Mouse (Mus musculus) layer of hippocampus, adult 9-11 months (tissue): ENCODE data around the gene Capsl.

ENCODE experiments used
- DNase-seq: peaks from one replicate; pipeline ENCODE4 v3.0.0; 2022

Capsl gene

DNA sequence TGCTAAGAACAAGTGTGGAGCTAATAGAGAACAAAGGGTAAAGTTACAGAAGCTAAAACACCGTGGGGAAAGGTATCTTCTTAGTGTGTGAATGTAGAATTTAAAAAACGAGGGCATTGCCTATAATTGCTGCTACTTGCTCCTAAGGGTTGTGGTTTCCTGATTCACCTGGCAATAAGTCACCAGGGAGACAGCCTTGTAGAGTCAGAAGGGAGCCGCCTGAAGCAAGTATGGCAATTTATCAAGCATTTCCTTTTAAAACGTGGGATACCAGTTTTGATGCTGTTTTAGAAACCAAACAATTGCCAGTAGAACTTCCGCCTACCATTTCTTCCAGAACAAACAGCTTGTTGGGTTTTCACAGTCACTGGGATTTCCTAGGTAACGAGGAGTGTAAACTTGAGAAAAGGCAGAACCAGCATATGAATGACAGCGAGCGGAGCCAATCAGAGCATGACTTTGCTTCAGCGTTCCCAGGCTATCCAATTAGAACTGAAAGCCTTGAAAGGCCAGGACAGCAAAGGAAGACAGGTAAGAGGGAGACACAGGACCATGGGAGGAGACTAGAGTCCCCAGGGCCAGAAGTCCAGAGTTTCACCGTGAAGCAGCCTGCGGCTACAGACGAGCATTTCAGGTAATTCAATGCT, at the start of gene Capsl:
TSS of gene Capsl (plus strand) at position 495 of the 647 bp plus-strand sequence.
- DNase-seq: peak; percentile 80

DNA sequence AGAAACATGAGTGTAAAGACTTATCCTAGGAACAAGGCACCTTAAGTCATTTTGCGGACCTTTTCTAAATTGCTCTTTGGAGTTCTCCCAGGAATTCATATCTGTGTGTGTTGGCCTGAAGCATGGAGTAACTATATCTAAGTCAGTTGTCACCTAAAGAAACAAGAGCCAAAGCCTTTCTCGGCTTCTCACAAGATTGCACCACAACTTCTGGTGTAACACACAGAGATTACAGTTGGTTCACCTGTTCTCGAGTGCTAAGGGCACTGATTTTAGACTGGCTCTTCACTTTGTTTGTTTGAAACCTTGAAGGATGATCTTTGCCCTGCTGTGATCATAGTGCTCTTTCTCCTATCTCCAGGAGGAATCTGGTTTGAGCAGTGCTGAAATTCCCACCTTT, 26.4 kb upstream of the Capsl start:
- no peak for DNase-seq

DNA sequence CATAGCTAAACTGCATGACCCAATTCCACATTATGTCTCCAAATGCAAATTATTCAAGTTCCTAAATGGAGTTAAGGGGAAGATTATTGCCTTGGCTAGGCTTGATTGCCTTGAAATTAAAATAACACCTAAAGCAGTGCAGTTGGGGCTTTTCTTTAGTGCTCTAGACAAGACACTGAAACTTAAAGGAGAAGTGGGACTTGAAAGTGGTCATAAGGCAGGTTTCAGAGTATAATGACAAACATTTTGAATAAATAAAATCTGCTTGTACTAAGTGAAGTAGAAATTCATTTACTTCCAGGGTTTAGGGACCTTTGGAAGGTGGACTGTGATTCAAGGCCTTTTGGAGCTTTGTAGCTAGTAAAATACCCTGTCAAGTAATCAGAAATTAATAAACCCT, 14.7 kb upstream of the Capsl start:
- DNase-seq: no peak

DNA sequence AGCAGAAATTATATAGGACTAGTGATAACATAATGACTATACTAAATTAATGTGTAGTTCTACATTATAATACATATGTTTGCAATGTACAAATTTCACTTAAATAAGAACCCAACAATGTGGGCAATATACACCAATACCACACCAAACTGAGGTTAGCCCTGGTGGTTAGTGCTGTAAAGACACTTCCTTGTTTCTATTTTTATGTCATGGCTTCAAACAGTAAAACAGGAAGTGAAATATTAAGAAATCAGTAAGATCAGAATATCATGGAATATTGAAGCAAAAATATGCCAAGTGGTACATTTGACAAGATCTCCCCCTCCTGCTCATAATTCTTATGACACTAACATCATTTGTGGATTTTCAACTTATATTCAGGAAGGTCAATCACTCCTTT, 8.0 kb upstream of the Capsl start:
- no peak for DNase-seq

DNA sequence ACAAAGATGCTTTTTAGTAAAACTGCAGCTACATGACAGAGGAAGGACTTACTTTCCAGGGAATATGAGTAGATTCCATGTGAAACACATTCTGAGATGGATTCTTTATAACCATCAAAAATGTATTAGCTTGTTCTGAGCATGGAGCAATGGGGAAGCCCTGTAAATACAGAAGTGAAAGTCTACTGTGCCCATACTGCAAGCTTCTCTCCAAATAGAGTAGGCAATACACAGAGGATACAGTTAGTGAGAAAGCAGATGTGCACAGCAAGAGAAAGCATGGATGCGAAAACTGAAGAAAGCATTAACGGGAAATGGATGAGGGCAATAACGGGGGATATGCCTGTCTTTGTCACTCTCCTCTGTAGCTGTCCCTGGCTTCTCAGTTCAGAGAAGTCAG, 6.0 kb upstream of the Capsl start:
- no peak for DNase-seq

DNA sequence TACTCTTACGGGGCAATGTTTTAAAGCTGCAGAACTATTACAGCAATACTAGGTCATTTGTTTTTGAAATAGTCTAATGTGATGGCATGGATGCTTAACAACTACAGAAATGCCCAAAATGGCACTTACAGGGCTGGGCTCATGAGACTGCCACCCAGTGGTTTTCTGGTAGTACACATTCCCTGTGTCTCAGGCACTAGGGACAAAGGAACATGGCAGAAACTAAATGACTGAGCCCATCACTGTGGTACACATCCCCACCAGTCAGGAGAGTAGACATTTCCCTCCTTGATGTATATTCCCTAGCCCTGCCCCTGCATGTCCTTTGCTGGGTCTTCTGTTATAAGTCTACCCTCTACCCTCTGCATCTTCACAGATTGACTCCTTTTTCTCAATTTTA, 16.2 kb downstream of the Capsl start:
- DNase-seq: no peak

DNA sequence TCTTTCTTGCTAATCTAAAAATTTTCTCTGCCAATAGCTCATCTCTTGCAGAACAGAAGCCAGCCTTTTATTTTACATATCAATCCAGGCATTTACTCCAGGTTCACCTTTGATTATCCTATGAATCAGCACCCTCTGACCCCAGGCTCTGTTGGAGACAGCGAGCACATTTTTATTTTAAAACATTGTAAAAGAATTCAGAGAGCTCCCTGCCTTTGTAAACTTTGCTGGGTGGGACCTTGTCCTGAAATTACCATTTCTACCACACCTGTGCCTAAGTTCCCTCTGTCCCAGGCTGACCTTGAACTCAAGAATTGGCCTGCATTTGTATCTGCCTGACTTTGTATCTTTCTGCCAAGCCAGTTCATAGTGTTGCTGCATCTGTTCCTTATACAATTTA, 17.0 kb downstream of the Capsl start:
- DNase-seq: no peak

DNA sequence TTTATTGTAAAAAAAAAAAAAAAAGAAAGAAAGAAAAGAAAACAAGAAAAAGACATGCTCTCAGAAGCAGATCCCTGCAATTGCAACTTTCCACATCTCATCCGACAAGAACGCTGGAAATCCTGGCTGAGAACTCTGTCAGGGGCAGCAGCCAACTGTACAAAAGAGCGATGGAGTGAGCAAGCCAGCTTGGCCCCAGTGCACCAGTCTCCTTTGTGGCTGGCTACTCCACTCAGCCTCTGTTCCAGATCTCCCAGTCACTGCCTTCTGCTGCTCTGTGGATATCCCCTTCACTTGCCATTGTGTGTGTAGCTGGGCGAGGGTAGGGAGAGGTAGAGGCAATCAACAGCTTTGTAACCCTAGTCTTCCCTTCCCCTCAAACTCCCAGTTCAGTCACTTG, 18.4 kb downstream of the Capsl start:
- no peak for DNase-seq

DNA sequence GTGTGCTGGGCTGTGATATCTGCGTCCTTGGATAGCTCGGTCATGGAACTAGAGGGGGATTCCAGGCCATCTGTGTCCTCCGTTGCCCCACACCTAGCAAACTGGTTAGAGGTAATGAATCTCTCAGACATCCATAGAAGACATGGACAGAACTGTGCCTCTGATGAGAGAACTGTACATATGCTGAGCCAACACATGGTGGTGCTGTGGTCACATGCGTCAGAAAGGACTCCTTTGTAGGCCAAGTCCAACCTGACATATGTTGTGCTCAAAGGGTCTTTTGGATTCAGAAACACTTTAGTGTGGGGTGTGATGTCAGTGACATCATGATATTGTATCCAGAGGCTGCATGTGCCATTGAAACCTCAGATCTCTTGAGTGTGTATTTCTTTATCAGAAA, 19.4 kb downstream of the Capsl start:
- peak; percentile 30 for DNase-seq

DNA sequence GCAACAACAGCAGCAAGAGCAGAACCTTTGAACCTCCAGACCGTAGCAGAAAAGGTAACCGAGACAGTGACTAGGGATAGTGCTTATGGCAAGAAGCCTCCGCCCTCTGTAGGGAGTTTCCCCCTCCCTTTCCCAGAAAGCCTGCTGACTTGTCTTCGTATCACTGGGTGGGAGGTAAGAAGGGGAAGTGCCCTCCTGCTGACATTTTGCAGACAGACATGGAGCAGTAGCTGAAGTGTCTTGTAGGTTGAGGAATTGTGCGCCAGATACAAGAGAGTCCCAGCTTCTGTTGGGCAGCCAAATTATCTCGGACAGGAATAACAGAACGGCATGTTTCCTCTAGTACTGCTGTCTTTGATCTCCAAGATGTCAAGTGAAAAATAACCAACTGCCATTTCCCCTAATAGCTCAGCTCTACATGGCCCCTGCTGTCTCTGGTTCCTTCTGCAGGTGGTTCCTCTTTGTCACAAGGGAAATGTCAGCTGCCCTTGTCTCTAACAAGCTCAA, 27.7 kb downstream of the Capsl start:
- DNase-seq: no peak

DNA sequence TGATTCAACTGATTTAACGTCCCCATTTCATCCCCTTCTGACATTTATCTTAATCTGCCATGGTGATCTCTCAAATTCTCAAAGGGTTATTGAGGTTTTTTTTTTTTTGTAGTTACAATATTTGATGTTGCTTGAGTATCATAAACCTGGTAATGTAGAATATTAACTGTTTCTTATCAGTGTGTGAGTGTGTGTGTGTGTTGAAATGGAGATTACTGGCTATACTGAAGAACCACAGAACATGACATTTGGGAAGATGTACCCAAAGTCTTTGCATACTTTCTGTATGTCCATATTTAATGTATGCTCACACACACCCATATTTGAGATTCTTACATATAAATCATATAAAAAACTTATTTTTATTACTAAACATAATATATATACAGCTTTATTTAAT, 28.2 kb downstream of the Capsl start:
- no peak for DNase-seq

DNA sequence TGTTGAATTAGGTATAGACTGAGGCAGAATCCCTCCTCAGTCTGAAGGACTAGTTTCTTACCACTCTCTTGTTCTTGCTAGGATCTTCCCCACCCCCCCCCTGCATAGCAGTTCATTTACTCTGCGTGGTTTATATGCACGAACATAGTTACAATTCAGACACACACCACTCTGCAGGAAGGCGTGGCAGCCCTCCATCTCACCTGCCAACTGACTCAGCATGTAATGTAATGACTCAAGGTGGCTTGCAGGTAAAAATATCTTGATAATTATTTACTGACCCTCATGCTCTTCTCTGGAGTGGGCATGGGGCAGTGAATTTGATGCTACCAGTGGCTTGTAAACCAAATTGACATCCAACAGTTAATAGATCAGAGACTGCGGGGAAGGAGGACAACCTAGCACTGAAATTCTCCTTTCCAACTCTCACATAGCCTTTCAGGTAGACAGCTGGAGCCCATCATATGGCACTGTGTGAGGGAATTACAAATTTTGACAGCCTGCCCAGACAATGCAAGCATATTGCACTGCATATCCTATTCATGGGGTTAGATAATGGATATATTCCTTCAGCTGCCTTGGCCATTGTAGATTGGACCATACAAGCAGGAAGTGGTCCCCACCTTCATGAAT, 35.3 kb downstream of the Capsl start:
- DNase-seq: no peak

DNA sequence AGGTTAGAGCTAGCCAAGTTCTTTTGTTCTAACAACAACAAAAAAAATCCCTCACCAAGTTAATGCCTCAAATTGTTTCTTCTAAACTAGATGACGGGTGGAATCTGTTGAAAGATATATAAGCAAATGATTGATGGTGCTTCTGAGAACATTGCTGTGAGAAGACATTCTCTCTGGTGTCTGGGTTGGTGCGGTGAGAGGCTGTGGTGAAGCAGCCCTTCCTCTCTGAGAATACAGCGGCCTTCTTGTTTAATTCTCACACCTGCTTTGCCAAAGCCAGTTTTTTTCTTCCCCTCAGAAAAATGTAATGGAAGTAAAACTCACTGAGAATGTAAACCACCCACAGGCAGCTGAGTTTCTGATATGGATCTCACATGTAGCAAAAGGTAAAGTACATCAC, 36.3 kb downstream of the Capsl start:
- DNase-seq: no peak

DNA sequence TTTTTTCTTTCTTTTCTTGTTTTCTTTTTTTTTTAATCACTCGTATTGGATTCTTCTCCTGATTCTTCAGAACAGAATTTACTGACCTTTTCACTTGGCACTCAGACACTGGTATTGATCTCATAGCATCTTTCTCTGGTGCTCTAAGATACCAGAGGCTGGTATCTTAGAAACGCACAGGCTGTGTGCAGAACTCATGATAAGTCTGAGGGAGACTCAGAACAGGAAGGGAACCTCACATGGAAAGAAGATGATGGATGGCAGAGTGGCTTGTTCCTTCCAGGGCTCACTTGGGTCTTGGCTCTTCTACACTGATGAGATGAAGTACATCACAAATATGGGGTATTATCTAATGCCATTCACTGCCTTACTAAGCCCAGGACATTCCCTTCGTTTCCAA, 36.8 kb downstream of the Capsl start:
- no peak for DNase-seq

DNA sequence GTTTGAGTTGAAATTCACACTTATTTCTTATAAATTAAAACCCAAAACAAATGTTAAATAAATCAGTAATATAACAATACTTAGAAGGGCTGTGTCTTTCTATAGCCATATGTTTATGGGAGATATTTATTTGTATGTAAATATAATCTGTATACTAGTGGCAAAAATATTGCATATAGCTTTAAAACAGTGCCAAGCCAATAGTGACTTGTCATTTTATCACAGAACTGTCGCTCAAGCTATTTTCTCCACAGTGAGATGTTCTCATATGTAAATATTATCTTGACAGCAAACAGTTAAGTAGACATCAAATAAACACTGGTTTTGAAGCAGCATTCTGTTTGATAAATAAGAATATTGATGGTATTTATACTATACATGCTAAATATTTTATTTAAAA, 37.4 kb downstream of the Capsl start:
- no peak for DNase-seq

DNA sequence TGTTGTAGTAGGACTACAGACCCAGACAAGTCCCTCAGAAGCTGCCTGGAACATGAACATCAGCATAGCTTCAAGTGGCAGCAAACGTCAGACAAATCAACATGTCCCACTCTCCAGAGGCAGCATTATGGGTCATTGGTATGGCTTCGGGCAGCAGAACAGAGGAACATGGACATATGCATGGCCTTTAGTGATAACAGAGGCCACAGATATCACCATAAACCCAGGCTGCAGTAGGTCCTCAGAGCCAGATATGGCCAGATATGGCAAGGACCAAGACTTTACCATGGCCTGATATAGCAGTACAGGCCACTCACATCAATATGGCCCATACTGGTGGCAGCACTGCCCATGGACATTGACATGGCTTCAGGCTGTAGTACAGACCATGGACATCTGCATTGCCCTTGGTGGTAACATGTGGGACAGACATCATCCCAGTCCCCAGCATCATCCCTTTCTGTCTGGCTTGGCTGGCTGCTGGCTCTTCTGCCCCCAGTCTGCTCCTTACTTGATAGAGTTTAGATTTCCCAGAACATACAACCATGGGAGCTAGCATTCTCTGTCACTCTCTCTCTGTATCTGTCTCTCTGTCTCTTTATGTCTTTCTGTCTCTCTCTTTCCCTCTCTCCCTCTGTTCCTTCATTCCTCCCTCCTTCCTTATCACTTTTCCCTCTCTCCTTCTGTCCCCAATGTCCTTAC, 53.7 kb downstream of the Capsl start:
- no peak for DNase-seq

DNA sequence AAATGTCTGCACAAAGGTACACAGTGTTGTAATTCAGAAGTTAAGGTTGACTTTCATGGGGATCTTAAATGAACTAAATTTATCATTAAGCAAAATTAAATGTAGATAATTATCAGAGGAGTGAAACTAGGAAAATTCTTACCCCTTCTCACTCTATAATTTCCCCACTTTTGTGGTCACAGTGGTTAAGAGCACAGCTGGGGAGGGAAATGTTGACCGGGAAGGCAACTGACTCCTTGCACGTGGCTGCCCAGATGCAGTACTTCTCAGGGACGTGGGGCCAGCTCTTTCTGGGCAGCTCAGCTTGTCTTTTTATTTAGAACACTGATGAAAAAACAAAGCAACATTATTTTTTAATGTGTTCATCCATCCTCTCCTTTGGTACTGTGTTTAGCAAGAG, 56.2 kb downstream of the Capsl start:
- no peak for DNase-seq
